Mouse (Mus musculus) left cerebral cortex, adult 11 months (tissue): Measurements from ENCODE around the gene Cgrrf1.
A peak's percentile ranks its signal among the peaks of the same experiment; 100 is the strongest.

Source experiments
- DNase-seq: peaks from one replicate; pipeline ENCODE4 v3.0.0; 2022; ENCODE audit warnings: low spot score

Cgrrf1 gene

GRCm38 (mm10) chr14:46897953-46898352 is 66.0 kb downstream of the Cgrrf1 start:
- DNase-seq, result no peak

GRCm38 (mm10) chr14:46898626-46899025 is 66.7 kb downstream of the Cgrrf1 start:
- DNase-seq, result peak; percentile 48

- no peak for DNase-seq
Measured at GRCm38 (mm10) chr14:46902498-46903087, 70.7 kb downstream of the Cgrrf1 start.
